Mouse (Mus musculus): ENCODE measurements around the gene Ttll11.

Ttll11 gene

GRCm38 (mm10) chr2:35899712-35900111 is 80.0 kb downstream of the Ttll11 start:
- no peak for DNase-seq (ENCODE audit: low spot score)

DNA sequence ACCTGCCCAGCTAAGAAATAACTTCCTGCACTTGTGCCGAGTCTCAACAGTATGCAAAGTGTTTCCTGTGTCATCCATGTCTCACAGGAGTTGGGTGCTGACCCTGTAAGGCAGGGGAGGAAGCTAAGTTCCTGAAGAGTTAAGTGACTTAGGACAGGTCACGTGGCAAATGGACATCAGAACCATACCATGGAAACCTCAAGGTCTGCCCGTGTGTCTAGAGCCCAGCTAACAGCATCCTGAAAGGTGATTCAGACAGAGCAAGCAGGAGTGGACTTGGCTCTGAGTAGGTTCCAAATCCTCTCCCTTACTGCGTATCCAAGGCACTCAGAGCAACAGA is 80.6 kb downstream of the Ttll11 start:
- DNase-seq (ENCODE audit: low spot score): no peak

GRCm38 (mm10) chr2:35898425-35899134 is 81.1 kb downstream of the Ttll11 start:
- peak; percentile 46 for DNase-seq (ENCODE audit: low spot score)

- no peak for DNase-seq (ENCODE audit: low spot score)
Measured at GRCm38 (mm10) chr2:35897125-35897524, 82.6 kb downstream of the Ttll11 start.

GRCm38 (mm10) chr2:35894512-35894911 is 85.2 kb downstream of the Ttll11 start:
- DNase-seq (ENCODE audit: low spot score): no peak

- DNase-seq (ENCODE audit: low spot score): no peak
Measured at GRCm38 (mm10) chr2:35890635-35891034, 89.1 kb downstream of the Ttll11 start.

DNA sequence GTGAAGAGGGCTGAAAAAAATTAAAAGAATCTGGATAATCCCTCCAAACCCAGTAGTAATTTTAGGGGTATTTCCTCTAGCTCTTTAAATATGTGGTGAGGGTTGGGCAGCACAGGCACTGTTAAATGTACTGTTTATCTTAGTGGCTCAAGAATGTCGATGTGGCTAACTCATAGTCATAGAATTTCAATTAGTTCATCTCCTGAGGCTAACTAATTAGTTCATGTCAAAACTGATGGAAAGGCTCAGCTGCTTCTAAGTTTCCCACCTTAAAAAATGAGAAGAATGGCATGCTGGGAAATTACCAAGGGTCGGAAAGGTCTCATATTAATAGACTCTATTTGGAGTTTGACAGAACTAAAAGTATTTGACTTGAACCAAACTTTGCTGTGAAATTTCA is 89.9 kb downstream of the Ttll11 start:
- DNase-seq (ENCODE audit: low spot score): no peak

DNA sequence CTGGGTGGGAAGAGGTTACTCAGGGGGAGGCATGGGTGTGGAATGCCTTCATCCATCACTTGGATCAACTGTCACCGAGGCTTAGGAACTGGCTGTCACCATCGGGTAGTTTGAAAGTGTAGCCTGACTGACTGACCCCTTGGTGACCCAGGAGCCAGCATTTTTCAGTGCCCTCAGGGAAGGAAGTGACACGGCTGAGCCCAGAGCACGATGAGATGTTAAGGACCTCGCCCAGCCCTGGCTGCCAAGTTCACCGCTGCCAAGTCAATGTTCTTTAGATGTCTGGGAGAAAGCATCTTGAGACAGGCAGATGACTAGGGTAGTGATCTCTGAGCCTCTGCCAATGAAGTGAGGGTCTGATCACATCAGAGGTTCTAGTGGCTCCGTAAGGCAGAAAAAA is 95.4 kb downstream of the Ttll11 start:
- DNase-seq (ENCODE audit: low spot score): peak; percentile 51

GRCm38 (mm10) chr2:35882336-35882987 is 97.3 kb downstream of the Ttll11 start:
- no peak for DNase-seq (ENCODE audit: low spot score)

- DNase-seq (ENCODE audit: low spot score): no peak
Measured at GRCm38 (mm10) chr2:35881896-35882295, 97.8 kb downstream of the Ttll11 start.

- DNase-seq (ENCODE audit: low spot score): no peak
Measured at GRCm38 (mm10) chr2:35880362-35880761, 99.4 kb downstream of the Ttll11 start.

- no peak for DNase-seq (ENCODE audit: low spot score)
Measured at GRCm38 (mm10) chr2:35879887-35880286, 99.8 kb downstream of the Ttll11 start.

GRCm38 (mm10) chr2:35878506-35878905 is 101.2 kb downstream of the Ttll11 start:
- no peak for DNase-seq (ENCODE audit: low spot score)

DNA sequence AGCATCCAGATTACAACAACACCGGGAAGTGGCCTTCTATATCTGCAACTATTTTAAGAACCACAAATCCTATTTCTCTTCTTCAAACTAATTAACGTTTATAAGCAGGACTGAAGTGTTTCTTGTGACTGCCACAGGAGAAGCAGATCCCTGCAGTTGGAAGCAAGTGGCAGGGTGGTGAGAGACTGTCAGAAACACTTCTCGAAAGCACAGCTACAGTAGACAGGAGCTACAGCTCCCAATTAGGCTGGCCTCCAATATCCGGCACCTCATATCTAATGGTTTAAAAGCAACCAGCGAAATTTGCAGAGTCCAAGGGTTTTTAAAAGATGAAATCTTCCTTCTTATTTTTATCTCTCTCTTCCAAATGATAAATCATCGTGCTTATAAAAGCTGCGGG is 104.1 kb downstream of the Ttll11 start:
- DNase-seq (ENCODE audit: low spot score): no peak

DNA sequence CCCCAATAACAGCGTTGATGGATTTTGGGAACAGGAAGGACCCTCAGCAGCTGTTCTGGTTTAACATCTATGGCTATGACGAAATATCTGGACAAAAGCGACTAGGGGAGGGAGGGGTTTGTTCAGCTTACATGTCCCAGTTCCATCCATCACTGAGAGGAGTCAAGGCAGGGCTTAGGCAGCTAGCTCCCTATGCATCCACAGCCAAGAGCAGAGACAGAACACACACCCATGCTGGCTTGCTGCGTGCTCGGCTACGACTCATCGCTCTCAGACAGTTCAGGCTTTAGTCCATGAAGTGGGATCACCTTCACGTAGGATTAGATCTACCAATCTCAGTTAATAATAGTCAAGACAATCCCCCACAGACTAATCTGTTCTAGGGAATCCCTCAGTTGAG is 105.3 kb downstream of the Ttll11 start:
- DNase-seq (ENCODE audit: low spot score): no peak

DNA sequence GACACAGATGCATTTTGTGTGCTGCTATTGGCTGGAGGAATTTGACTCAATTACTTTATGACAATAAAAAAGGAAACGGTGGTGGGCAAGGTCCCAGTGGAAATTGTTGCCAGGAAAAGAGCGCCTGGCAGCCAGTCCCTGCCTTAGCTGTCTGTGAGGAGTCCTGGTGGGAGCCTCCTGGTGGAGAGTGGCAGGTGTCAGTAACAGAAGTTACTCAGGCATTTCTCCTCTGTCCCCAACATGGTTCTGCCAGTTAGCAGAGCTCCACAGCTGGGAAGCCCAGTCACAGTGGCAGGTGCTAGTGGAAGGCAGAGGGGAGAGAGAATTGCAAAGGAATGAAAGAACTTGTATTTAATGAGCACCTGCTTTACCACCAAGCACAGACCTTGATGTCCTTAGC is 110.5 kb downstream of the Ttll11 start:
- no peak for DNase-seq (ENCODE audit: low spot score)

GRCm38 (mm10) chr2:35863284-35863683 is 116.4 kb downstream of the Ttll11 start:
- DNase-seq (ENCODE audit: low spot score): no peak

- no peak for DNase-seq (ENCODE audit: low spot score)
Measured at GRCm38 (mm10) chr2:35861185-35861584, 118.5 kb downstream of the Ttll11 start.

DNA sequence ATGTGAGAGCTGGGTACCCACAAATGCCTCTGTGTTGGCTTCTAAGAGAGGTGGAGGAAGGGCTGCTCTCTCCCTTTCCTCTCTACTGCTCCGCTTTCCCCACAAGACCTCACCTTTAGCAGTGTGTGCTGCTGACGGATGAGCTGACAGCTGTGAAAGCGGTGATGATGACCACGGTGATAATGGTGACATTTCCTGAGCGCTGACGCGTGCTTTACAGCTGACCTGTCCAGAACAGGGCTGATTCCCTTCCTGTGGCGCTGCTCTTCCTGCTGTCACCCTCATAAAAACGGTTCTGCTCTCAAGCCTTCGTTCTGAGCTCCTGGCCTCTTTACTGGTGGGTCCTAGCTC is 119.3 kb downstream of the Ttll11 start:
- DNase-seq (ENCODE audit: low spot score): no peak

- no peak for DNase-seq (ENCODE audit: low spot score)
Measured at GRCm38 (mm10) chr2:35859708-35860393, 119.9 kb downstream of the Ttll11 start.

DNA sequence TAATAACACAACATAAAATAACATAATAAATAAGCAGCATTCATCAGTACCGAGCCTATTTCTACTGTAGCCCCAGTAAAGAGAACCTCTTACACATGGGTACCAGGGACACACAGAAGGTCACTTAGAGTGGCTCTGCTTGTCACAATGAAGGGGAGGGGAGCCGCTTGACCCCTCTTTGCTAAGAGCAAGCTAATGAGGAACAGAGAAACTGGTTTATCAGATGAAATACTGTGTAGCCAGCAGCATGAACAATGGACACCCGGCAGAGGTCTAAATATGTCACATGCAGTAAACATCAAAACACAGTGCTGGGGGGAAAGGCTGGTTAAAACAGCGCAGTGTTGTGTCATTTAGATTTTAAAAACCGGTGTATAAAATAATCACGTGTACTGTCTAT is 121.4 kb downstream of the Ttll11 start:
- DNase-seq (ENCODE audit: low spot score): no peak

DNA sequence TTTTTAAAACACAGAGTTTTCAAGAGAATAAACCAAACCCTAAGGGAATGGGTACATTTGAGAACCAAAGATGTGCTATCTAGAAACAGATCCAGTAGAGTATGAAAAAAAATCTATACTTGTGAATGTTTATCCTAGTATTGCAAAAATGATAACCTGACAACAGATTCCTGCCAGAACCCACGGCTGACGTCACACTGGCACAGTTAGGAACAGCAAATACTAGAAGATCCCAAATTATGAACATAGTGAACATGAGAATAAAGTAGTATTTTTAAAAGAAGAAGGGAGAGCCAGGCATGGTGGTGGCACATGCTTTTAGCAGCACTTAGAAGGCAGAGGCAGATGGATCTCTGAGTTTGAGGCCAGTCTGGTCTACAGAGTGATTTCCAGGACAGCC is 122.8 kb downstream of the Ttll11 start:
- DNase-seq (ENCODE audit: low spot score): no peak

- peak; percentile 70 for DNase-seq (ENCODE audit: low spot score)
Measured at GRCm38 (mm10) chr2:35854877-35855276, 124.8 kb downstream of the Ttll11 start.

DNA sequence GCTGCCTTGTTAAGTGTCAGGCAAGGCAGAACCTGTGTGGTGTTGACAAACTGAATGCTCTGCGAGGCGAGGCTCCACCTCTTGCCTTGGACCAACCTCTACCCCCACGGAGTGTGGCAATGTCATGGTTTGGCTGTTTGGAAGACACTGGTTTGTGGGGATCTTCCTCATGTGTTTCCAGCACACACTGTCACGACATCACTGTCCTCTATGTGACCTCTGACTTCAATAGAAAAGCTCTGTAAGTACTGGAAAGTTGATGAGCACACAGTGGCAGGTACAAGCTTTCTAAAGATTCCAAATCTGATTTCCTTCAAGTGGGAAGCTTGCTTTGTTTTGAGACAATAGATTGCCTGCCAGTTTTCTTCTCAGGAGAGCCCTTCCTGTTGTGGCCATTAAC is 126.7 kb downstream of the Ttll11 start:
- no peak for DNase-seq (ENCODE audit: low spot score)
